Mouse (Mus musculus) B cell, adult 2 months (primary cell): ENCODE measurements around the gene Nav1.
A peak's percentile ranks its signal among the peaks of the same experiment; 100 is the strongest.

Experiments
- DNase-seq, 2 experiments: peaks; one replicate each; pipeline ENCODE4 v3.0.0; 2022

Nav1 gene

DNA sequence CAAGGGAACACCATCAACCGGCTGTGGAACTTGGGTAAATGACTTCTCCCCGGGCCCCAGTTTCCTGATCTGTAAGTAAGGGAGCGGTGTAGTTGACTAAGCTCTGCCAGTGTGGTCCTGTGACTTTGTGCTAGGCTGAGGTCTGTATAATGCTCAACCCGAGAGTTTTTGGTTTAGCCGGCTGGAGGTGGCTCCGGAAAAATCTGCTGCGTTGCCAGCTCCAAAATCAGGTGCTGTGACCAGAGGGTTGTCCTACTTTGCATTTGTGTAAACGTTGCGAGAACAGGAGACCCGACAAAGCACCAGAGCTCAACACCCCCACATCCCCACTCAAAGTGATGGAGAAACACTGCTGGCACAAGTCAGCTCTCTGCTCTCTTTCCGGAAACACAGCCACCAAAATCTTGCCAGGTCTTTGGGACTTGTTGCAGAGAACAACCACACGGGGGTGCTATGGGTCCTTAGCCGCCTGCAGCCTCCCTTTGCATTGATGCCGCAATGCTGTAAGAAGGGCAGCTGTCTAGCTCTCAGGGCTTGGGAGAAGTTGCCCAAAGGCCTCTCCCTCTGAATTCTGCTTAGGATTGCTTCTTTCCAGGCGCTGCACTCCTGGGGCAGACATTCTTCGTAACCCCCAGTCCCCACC, 62.5 kb downstream of the Nav1 start:
- DNase-seq, result peak; percentile 59 to 70

DNA sequence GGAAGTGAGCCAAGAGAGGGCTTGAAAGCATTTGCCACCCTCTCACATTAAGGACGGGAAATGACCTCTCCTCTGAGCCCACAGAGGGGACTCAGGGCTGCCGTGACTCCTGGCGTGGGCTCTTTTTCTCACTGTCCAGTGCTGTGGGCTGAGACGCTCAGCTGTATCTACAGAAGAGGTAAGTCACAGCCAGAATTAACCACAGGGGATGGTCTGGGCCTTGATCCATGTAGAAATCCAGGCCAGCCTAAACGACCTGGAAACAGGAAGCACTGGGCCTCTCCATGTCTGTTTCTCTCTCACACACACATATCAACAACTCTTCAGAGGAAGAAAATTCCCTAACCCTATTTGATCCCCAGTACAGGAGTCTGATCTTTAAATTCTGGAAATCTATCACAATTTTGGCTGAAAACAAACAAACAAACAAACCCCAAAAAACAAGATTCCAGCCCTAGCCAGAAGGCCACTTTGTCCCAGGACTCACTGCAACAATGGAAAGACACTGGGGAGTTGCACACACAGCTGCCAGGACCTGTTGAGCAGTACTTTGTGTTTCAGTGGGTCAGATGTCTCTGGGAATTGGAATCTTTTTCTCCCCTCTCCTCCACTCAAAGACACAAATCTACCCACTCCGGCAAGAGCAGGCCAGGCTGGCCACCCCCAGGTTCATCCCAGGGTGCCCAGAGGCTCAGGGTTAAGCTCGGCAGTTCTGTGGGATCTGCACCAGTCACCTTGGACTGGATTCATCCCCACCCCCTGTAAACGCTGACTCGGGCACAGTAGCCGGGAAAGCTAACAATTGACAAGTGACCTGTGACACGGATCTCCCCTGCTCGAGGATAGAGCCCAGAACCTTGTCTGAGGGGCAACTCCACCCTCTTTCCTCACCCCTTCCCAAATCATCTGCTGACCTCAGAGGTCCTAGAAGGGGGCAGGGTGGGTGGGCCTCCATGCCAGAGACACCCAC, 64.0 kb downstream of the Nav1 start:
- no peak for DNase-seq

DNA sequence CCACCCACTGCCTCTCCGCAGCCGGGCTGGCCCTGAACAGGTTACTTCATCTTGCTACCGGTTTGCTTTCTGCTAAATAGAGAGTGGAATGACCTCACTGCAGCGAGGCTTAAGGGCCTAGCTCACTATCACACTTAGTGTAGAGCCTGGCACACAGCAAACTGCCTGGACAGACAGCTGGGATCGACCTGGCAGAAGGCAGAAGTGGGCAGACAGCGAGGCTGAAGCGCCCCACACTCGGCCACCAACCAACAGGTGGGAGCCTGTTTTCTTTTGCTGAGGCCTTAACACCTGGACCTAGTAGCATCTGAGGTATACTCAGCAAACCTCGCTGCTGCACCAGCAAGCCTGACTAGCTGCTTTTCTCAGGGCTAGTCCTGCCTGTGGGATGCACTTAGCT, 65.0 kb downstream of the Nav1 start:
- no peak for DNase-seq

DNA sequence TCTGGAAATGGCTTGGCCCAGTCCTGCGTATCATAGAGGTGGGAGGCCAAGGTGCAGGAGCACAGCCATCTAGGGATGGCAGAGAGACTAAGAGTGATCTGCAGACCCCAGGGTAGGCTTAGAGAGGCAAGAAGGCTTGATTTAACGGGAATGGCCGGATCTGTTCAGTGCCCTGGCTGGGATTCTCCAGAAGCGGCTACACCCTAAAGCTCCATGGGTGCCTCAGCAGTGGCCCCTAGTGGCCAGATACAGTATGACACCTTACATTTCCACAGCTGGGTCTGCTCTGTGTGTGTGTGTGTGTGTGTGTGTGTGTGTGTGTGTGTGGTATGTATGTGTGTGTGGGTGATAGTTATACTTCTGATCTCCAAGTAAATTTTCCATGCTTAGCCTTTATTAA, 66.8 kb downstream of the Nav1 start:
- peak; percentile 80 to 83 for DNase-seq

DNA sequence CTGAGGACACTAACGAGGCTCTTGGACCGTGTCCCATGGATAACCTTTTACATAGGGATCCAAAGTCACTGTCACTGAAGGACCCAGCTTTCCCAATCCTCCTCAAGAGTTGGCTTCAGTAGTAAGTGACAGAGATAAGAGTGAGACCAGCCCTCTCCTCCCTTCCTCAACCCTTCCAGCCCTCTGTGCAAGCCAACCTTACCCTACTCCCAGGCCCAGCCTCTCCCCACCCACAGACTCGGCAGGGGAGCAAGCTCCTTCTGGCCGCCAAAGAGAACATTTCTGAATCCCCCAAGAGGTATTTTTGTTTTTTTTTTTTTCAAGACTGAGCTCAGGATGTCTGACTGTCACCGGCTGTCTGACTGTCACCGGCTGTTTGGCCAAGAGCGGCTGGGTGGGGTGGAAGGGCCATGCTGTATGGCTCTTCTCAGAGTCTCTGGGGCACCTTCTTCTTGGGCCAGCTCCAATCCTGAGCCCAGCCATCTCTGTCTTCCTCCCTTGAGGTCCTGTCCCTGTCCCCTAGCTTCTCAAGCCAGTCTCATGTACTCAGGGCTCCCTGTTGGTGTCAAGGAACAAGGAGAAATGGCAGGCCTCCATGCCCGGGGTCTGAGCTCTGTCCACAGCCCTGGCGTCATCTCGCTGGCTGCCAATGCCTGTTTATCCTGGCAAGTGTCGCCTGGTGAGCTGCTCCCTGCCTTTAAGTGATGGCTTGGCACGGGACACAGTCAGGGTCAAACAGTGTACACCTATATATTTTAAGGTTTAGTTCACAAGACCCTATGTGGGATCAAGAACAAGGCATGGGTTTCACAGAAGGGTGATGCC, 68.4 kb downstream of the Nav1 start:
- DNase-seq, result no peak

DNA sequence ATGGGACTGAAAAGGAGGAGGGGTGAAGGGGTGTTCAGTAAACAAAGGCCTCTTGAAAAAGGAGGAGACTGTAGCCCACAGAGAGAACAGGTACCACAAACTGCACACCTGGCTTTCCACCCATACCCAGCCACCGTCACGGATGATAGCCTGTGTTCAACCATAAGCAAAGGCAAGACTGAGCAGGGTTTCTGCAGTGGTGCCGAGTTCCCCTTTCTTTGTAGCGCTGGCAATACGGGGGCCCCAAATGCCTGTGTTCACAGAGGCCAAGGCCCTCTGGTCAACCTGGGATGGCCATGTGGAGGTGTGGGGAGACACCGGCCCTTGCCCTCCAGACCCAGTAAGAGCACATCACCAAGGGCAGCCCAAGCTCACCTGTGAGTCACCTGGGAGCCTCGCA, 70.3 kb downstream of the Nav1 start:
- DNase-seq, result no peak

DNA sequence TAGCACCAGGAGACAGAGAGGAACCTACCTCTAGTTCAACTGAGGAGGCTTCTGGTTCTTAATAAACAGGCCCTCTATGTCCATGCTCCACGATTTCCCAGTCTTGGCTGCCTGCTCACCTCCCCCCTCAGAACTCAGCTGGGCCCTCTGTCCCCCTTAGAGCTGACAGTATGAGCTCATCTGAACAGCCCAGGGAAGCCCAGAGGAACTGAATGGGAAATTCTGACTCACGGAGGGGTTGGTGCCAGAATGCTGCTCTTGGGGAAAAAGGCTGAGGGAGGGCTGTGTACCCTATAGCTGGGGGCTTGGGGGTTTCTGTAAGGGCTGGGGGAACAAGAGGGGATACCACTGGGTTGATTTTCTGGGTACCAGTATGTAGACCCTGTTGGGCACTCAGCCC, 70.8 kb downstream of the Nav1 start:
- DNase-seq, result no peak

DNA sequence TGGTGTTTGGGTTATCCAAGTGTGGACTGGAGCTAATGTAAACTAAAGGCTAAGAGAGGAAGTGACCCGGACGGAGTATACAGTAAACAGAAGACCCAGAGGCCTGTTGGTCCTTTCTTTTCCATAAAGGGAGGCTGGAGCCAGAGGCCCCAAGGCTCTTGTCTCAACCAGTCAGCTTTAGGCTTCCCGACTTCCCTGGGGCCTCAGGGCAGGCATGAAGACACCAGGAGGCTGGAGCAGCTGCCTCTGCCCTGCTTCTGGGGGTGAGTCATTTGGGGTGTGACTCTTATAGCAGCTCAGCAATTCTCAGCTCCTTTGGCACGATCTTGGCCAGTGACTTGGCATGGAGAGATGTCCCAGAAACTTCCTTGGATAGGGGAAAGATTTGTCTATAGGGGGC, 71.8 kb downstream of the Nav1 start:
- DNase-seq, result no peak

DNA sequence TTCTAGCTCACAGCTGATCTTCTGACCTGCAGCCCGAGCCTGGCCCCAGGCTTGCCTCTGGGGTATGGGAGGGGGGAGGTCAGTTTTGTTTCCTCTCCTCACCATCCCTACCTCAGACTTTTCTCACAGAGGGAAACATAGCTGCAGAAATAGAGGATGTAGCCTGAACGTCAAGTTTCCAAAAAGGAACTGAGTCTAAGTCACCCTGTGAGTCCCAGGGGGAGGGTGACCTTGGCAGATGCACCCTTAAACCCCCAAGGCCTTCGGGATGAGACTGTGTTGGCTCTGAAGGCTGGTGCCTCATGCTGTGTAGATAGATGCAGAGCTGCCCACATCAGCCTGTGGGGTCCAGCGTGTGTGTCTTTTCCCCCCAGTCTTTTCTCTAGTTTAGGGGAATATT, 72.3 kb downstream of the Nav1 start:
- DNase-seq, result no peak

DNA sequence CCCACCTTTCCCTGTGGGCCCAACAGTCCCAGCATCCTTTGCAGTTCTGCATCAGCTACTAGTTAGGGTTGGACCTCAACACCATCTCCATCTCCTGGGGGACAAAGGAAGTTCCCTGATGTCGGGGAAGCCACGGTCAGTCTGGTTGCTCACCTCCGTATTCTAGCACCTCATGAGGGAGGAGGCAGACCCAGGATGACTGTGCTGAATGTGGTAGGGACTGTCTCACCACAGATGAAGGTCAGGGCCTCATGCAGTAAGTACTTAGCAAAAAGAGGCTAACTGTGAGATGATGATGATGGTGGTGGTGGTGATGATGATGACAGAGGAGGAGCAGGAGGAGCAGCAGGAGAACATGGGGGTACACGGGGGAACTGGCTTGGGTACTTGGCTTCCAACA, 73.0 kb downstream of the Nav1 start:
- DNase-seq, result no peak

DNA sequence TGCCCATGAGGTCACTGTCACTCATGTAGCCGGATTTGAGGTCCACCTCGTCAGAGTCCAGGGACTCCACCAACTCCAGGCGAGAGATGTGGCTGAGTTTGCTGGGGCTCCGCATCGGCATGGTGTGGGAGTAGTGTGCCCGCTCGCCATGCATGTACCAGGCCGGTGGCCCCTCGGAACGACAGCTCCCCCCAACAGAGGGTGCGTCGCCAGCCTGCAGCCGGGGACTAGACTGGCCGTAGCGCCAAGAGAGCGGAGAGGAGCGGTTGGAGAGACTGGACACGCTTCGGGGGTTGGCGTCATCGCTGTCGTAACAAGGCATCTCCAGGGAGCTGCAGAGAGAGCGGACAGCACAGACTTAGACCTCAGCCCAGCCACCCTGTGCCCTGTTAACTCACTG, 74.7 kb downstream of the Nav1 start:
- no peak for DNase-seq

DNA sequence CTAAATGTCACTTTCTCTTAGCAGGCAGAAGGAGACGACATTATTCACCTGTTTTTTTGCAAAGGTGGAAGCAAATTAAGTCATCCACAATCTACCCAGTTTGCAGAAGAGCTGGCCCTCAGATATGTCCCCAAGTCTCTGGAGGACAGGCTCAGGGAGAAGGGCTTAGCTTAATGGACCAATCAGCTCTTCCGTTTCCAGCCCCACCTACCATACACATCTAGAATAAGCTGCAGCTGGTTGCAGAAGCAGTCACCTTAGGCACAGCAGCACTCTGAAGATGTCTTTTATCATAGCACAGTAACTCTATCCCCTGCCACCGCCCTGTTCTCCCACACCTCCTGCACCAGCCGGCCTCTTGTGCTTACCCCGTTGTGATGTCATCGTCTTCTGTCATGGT, 75.1 kb downstream of the Nav1 start:
- no peak for DNase-seq

DNA sequence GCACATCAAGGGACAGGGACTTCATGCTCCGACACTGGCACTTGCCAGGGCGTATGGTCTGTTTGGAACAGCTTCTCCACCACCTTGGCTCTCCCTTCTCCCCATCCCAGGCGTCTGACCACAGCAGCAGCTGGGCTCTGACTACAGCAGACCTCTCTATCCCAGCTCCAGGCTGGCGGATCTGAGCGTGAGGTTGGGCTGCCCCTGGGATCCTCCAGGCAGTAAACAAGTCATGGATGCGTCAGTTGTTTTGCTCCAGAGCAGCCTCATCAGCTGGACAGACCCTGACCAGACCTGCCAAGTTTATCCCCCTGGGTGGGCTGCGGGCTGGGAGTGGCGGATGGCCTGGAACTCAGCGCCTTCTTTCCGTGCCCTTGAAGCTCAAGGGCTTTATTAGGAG, 76.0 kb downstream of the Nav1 start:
- DNase-seq, result no peak

DNA sequence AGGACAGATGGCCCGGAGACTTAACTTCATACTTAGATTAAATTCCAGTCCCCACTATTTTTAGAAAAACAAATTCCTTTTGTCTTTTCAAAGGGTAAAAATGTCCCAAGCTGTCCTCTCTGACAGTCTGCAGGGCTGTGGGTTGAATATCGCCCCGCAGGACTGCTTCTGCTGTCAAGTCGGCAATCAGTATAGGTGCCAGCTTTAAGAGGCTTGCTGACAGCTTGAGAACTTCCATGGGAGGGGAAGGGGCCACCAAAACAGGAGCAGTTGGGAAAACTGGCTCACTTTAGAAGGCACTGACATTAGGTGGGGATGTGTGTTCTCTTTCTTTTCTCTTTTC, 82.6 kb downstream of the Nav1 start:
- no peak for DNase-seq

DNA sequence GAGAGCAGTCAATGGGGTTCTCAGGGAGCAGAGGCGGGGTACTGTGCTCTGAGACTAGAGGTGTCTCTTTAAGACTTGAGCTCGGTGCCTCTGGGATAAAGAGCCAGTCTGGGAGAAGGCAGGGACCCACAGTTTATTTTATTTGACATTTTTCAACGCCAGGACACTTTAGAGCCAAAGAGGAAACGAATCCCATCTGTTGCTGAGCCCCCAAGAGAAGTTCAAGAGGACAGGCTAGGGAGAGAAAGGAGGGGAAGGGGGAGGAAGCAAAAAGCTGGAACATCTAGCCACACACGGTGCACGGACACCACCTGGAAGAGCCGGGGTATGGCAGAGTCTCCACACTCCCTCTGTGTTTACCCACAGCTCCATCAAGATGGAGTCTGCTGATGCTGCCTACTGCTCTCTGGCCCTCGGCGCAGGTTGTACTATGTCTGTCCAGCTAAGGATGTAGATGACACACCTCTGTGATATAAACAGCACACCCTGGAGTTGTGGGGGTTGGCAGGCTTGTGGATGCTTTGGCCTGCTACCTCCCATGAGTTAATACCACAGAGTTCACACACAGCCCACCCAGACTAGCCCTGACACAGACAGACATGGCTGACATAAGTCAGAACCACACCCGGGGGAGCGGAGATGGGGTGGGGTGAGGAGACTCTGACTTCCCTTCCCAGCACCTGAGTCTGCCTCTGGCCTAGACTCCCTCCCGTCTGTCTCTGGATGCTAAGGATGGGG, 83.1 kb downstream of the Nav1 start:
- no peak for DNase-seq

DNA sequence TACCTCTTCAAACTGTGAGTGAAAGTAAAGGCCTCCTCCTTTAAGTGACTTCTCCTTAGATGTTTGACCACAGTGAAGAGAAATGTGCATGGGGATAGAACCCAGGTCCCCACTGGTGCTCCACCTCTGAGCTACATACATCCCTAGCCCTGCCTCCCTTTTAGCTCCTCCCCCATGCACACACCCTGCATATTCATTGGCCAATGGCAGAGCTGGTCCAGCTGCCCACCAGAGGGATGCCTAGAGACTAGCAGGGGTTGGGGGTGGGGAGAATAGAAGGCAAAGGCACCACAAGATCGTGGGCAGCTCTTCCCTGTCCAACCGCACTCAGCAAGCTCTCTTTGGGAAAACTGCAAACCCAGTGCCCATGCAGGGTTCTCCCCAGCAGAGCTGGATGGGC, 83.8 kb downstream of the Nav1 start:
- DNase-seq, result no peak

DNA sequence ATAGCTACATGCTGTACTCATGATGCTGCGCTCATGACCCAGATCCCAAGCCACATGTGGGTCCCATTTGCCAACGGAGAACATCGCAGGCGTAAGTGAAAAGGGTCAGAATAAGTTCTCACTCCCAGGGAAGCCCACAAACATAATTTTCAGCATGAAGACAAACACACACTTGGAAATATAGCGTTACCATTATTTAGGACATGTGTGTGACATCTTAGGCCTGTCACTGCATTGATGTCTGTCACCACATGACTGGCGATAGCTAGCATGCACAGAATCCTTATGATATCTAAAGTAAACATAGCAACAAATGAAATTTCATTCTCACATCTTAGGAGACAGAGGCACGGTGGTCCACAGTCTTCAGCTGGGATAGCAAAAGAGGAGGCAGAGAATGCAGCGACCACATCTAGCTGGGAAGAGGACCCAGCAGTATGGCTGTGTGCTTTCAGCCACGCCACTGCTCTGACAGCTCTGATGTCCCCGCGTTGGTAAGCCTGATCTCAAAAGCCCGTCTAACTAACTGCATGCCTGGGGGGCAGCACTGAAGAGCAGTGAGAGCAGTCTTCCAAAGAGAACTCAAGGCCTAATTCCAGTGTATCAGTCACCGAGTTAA, 86.4 kb downstream of the Nav1 start:
- DNase-seq, result no peak

DNA sequence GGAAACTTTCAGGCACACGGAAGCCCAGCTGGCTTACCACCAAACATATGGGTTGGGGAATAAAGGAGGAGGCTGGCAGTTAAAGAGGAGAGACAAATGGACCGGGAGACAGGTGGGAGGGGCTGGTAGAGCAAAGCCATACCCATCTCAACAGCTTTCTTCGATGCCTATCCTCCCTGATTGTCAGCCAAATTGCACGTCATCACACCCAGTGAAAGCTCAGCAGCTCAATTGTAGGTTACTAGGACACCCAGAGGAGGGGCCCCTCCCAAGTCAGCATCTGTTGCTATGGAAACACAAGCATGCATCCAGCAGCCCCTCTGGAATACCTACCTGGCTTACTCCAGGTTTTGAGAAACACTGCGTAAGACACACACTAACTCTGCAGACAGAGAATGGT, 88.4 kb downstream of the Nav1 start:
- no peak for DNase-seq

DNA sequence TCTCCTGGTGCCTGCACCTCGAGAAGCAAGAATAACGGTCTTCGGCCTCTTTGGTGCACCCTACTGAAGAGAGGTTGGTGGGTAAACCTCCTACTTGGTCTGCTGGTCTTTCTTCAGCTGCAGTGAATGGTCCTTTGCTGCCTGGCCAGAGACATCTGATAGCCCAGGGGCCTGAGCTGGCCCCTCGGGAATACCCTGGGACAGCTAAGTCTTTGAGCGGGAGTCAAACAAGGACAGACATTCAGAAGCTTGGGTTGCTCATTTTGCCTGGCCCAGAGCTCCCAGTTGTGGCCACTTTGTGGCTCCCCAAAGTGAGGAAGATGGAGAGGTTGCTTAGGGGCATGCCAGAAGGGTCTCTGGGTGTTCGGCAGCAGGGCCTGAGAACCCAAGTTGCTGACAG, 89.6 kb downstream of the Nav1 start:
- no peak for DNase-seq

DNA sequence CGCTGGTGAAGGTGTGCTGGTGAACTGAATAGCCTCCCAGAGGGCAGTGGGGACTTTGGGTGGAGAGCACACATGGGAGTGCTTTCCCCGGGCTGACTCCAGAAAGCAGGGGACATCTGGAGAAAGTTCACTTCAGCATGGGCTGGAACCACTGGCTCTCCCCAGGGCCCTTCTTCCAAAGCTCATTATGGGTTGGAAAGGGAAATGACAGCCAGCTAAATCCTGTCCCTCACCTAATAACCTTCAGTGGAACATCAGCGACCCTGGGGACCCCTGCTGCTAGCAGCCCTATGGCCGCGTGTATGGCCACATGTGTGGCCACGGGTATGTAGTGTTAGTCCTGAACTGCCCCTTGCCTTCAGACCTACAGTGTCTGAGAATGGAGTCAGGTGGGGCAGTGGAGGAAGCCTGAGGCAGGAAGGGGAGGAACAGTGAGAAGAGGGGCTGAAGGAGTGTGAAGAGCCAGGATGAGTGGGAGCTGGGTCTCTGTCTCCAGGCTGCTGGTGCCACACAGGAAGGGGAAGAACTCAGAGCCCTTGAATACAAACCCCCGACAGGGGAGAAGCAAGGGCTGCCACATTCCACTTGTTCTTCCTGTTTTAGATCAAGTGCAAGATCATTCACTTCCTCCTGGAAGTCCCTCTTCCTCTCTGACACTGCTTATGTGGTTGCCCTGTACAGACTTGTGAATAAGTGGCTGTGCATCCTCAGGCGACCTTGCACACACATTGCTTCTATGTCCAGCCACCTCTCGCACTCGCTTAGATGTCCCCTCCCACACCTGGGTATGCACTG, 90.4 kb downstream of the Nav1 start:
- no peak for DNase-seq

DNA sequence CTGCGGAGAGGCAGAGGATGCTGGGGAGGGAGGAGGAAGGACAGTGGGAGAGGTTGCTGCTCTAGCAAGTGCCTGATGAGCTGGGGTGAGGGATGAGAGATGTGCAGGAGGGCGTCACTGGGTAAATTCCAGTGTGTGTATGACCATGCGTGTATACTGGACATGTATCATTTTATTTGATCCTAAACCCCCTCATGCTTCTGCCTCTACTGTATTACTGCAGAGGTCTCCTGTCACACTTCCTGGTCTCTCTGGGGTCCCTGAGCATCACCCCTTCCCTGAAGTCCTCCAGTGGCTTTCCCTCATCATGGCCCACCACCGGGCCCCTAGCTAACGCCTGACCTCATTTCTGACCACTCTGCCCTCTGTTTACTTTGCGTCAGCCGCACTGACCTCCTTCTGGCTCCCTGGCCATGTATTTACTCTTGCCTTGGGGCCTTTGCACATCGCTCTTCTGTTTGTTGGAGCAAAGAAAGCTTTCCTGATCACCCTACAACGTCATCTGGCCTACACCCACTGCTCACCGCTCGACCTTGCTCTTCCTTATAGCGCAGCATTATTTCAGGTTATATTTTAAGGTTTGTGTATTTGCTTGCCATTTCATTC, 91.4 kb downstream of the Nav1 start:
- no peak for DNase-seq
